In the genomic region with DNA sequence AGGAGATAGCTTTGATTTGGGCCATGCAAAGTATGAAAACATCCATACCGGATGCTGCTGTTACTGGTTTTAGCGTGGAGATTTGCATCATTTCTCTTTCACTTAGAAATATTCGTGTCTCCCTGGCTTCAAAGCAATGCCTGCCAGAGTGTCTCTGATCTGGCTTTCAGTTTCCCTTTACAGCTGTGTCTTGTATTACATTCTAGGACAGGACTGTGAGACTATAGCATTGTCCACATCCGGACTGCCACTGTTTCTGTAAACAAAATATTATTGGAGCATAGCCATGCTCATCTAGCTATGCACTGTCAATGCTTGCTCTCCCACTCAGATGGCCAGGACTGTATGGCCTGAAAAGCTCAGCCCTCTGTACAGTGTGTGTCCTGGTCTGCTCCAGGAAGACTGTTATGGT, we compare ENCODE assay signal across 11 mouse cellular contexts.
DNase-seq lines count a peak whose midpoint lies in the region; ATAC-seq and TF ChIP-seq lines count a peak whose summit lies in the region.
"Had no signal": no experiment of that assay in that cellular context is flagged by ENCODE, and none has a peak within 500 bp of the region (broad histone marks: within the 10 kb centered on the region; RNA-seq: fewer than 3 reads in every experiment).

No protein-coding gene starts in this region.

- no peak for DNase-seq in kidney, postnatal 10 days
- peak; percentile 48 for DNase-seq in thymus, postnatal 0 days (ENCODE audit: low spot score)
- no peak for DNase-seq in thymus, postnatal 10 days (ENCODE audit: low spot score in 2 of 2)
- no peak for DNase-seq in stomach, postnatal 0 days (ENCODE audit: low spot score)
- DNase-seq in cerebellum, adult 2 months = no peak
- DNase-seq: right cerebral cortex, postnatal 14 days had no signal

- H3K27ac ChIP-seq in kidney, embryonic 14.5 days (ENCODE audit: low read depth, low read length) = peak overlapping the region; percentile 3; the same call in 1 of the 2 replicates
- H3K27ac ChIP-seq in intestine, postnatal 0 days (ENCODE audit: low read depth, low read length) = 0 out of 2 replicates have a peak overlapping the region, but pooled peaks have one; percentile 15
- H3K27ac ChIP-seq in stomach, postnatal 0 days (replicated peaks) = peak overlapping the region; percentile 53
- H3K27ac ChIP-seq in midbrain, embryonic 13.5 days = no peak overlapping the region
- no peak overlapping the region for H3K27ac ChIP-seq in cerebellum, adult 2 months (ENCODE audit: insufficient read depth, low read length)
- H3K27ac ChIP-seq: limb, embryonic 10.5 days; midbrain, embryonic 15.5 days had no signal

- peaks cover 5% of the 10 kb centered on the region; the same call in 1 of the 2 replicates for H3K4me1 ChIP-seq in kidney, embryonic 14.5 days (ENCODE audit: control insufficient read depth, insufficient read depth, low read length)
- H3K4me1 ChIP-seq in intestine, postnatal 0 days (replicated peaks; ENCODE audit: control insufficient read depth, insufficient read depth, low read length) = no peaks in the 10 kb centered on the region
- no peaks in the 10 kb centered on the region for H3K4me1 ChIP-seq in stomach, postnatal 0 days (replicated peaks; ENCODE audit: control insufficient read depth, insufficient read depth)
- H3K4me1 ChIP-seq in midbrain, embryonic 13.5 days (replicated peaks) = peaks cover 3% of the 10 kb centered on the region; the same call in 1 of the 2 replicates
- peaks cover 35% of the 10 kb centered on the region for H3K4me1 ChIP-seq in cerebellum, adult 2 months (ENCODE audit: control insufficient read depth, insufficient read depth, low read length)
- H3K4me1 ChIP-seq: midbrain, embryonic 15.5 days had no signal

- TF ChIP-seq CTCF in intestine, postnatal 0 days (IDR thresholded peaks at IDR 0.05; ENCODE audit: low read depth) = no peak
- no peak for TF ChIP-seq CTCF in stomach, postnatal 0 days (IDR thresholded peaks at IDR 0.05; ENCODE audit: low read depth)
- no peak for TF ChIP-seq CTCF in cerebellum, adult 2 months (IDR thresholded peaks at IDR 0.05; ENCODE audit: borderline replicate concordance, insufficient read depth, low read depth, low read length)

- H3K4me2 ChIP-seq in kidney, embryonic 14.5 days (replicated peaks; ENCODE audit: low read depth, low read length) = no peak overlapping the region
- 0 out of 2 replicates have a peak overlapping the region, but pooled peaks have one; percentile 10 for H3K4me2 ChIP-seq in intestine, postnatal 0 days (replicated peaks; ENCODE audit: low read depth)
- H3K4me2 ChIP-seq in stomach, postnatal 0 days (replicated peaks; ENCODE audit: low read depth) = no peak overlapping the region
- no peak overlapping the region for H3K4me2 ChIP-seq in midbrain, embryonic 13.5 days (replicated peaks)
- H3K4me2 ChIP-seq: midbrain, embryonic 15.5 days had no signal

- H3K9ac ChIP-seq in kidney, embryonic 14.5 days (ENCODE audit: low read depth, low read length) = no peak overlapping the region
- H3K9ac ChIP-seq in intestine, postnatal 0 days (ENCODE audit: low read depth, low read length) = no peak overlapping the region
- H3K9ac ChIP-seq in stomach, postnatal 0 days (ENCODE audit: low read length) = no peak overlapping the region
- H3K9ac ChIP-seq in midbrain, embryonic 13.5 days (replicated peaks) = no peak overlapping the region
- H3K9ac ChIP-seq: midbrain, embryonic 15.5 days had no signal

- H3K9me3 ChIP-seq in kidney, embryonic 14.5 days (ENCODE audit: control insufficient read depth, low read length) = no peaks in the 10 kb centered on the region
- H3K9me3 ChIP-seq in intestine, postnatal 0 days (ENCODE audit: control insufficient read depth) = no peaks in the 10 kb centered on the region
- no peaks in the 10 kb centered on the region for H3K9me3 ChIP-seq in stomach, postnatal 0 days (ENCODE audit: control insufficient read depth, low read length)
- no peaks in the 10 kb centered on the region for H3K9me3 ChIP-seq in midbrain, embryonic 13.5 days
- H3K9me3 ChIP-seq: limb, embryonic 10.5 days; midbrain, embryonic 15.5 days had no signal

- 0 out of 2 replicates have a peak, but pooled peaks have one; percentile 55 for ATAC-seq in kidney, embryonic 14.5 days (ENCODE audit: low FRiP score, low TSS enrichment)
- no peak for ATAC-seq in intestine, postnatal 0 days
- no peak; the same call in 1 of the 2 replicates for ATAC-seq in stomach, postnatal 0 days (ENCODE audit: low FRiP score, low TSS enrichment)
- ATAC-seq in midbrain, embryonic 13.5 days = no peak
- ATAC-seq: midbrain, embryonic 15.5 days had no signal

- H3K4me3 ChIP-seq in kidney, embryonic 14.5 days (ENCODE audit: low read length) = no peak overlapping the region
- no peak overlapping the region for H3K4me3 ChIP-seq in intestine, postnatal 0 days (ENCODE audit: low read depth, low read length)
- no peak overlapping the region for H3K4me3 ChIP-seq in stomach, postnatal 0 days (ENCODE audit: low read depth, low read length)
- no peak overlapping the region for H3K4me3 ChIP-seq in midbrain, embryonic 13.5 days (replicated peaks)
- H3K4me3 ChIP-seq in cerebellum, adult 2 months (replicated peaks; ENCODE audit: insufficient read depth, low read depth, low read length) = no peak overlapping the region
- H3K4me3 ChIP-seq: limb, embryonic 10.5 days; midbrain, embryonic 15.5 days had no signal

- TF ChIP-seq EP300 in stomach, postnatal 0 days (optimal IDR thresholded peaks at IDR 0.05) = no peak

- no peaks in the 10 kb centered on the region for H3K27me3 ChIP-seq in kidney, embryonic 14.5 days (ENCODE audit: control insufficient read depth, insufficient read depth, low read length)
- no peaks in the 10 kb centered on the region for H3K27me3 ChIP-seq in intestine, postnatal 0 days (replicated peaks; ENCODE audit: control insufficient read depth, insufficient read depth, low read length)
- no peaks in the 10 kb centered on the region for H3K27me3 ChIP-seq in stomach, postnatal 0 days (ENCODE audit: control insufficient read depth, insufficient read depth, low read length)
- H3K27me3 ChIP-seq in midbrain, embryonic 13.5 days = no peaks in the 10 kb centered on the region
- H3K27me3 ChIP-seq in cerebellum, adult 2 months (ENCODE audit: control insufficient read depth, insufficient read depth, low read length) = no peaks in the 10 kb centered on the region
- H3K27me3 ChIP-seq: midbrain, embryonic 15.5 days had no signal

- 50% methylated on average over 4 of the region's 4 CpGs for WGBS in kidney, embryonic 14.5 days
- WGBS in intestine, postnatal 0 days = 56% methylated on average over 4 of the region's 4 CpGs
- WGBS in stomach, postnatal 0 days = 49% methylated on average over 4 of the region's 4 CpGs
- 89% methylated on average over 4 of the region's 4 CpGs for WGBS in midbrain, embryonic 13.5 days
- WGBS in cerebellum, adult 2 months = 76% methylated on average over 4 of the region's 4 CpGs

- TF ChIP-seq POLR2A in cerebellum, adult 2 months (IDR thresholded peaks at IDR 0.05; ENCODE audit: borderline replicate concordance, insufficient read depth, low read length) = no peak

- H3K36me3 ChIP-seq in kidney, embryonic 14.5 days (ENCODE audit: control insufficient read depth, insufficient read depth, low read length) = no peaks in the 10 kb centered on the region
- H3K36me3 ChIP-seq in intestine, postnatal 0 days (ENCODE audit: control insufficient read depth, insufficient read depth) = no peaks in the 10 kb centered on the region
- H3K36me3 ChIP-seq in stomach, postnatal 0 days (ENCODE audit: control insufficient read depth, insufficient read depth, low read length) = no peaks in the 10 kb centered on the region
- H3K36me3 ChIP-seq in midbrain, embryonic 13.5 days = no peaks in the 10 kb centered on the region
- H3K36me3 ChIP-seq: limb, embryonic 10.5 days; midbrain, embryonic 15.5 days had no signal

Comparison
In these comparisons a context has a peak if more than half of its experiments do, and no peak if none do; other contexts are left out.
1. H3K27ac ChIP-seq: peak in kidney, embryonic 14.5 days (single experiment), intestine, postnatal 0 days (single experiment) and stomach, postnatal 0 days (single experiment); none in midbrain, embryonic 13.5 days (single experiment) and cerebellum, adult 2 months (single experiment).